Mouse (Mus musculus): Measurements from ENCODE around the gene Degs1. TPM values are rescaled to one million over a fixed set of nuclear protein-coding genes. Genes with fewer than 3 reads are reported as not detected.

Gene Degs1
- polyA plus RNA-seq, 1 experiment: not detected

GRCm38 (mm10) chr1:182245003-182245402, 37.6 kb downstream of the Degs1 start:
- Histone ChIP-seq H3K27ac (ENCODE audit: insufficient read depth, low read depth, low read length) (no peak overlapping the region), H3K4me1 (ENCODE audit: control insufficient read depth, insufficient read depth, low read length) (no peaks in the 10 kb centered on the region), H3K4me3 (ENCODE audit: insufficient read depth, low read depth, low read length) (no peak overlapping the region)
- TF ChIP-seq POLR2A (IDR thresholded peaks at IDR 0.05; ENCODE audit: insufficient read depth, low read depth, low read length) (no peak), CTCF (IDR thresholded peaks at IDR 0.05; ENCODE audit: insufficient read depth, low read depth, low read length) (no peak)
- WGBS: 91% methylated on average over 5 of the region's 5 CpGs

DNA sequence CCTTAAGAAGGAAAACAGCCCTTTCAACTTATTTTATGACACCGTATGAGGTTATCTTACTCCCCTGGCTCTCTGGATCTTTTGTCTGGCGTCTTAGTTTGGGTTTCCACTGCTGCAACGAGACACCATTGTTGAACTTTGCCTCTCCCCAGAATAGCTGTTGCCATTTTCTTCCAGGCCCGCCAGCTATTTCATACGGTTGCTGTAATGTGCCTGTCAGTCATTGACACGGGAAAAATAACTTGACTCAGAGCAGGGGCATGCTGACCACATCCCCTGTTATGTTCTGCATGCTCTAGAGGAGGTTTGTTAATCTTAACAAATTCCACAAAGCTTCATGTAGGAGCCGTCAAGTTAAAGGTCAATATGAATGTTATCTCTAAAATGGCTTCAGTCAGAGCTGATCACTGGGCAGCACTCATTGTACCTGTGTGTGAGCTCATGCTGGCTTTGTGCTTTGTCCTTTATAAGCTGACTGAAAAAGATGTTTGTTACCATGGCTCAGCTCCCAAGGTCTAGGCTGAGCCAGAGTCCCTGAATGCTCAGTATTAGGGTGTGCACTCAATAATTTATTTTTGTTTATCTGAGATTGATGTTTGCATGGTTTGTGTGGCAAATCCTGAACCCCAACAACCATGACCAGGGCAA, 44.4 kb downstream of the Degs1 start:
- Histone ChIP-seq H3K27ac (ENCODE audit: insufficient read depth, low read depth, low read length) (no peak overlapping the region), H3K4me1 (ENCODE audit: control insufficient read depth, insufficient read depth, low read length) (no peaks in the 10 kb centered on the region), H3K4me3 (ENCODE audit: insufficient read depth, low read depth, low read length) (no peak overlapping the region)
- TF ChIP-seq POLR2A (IDR thresholded peaks at IDR 0.05; ENCODE audit: insufficient read depth, low read depth, low read length): no peak
- TF ChIP-seq CTCF (IDR thresholded peaks at IDR 0.05; ENCODE audit: insufficient read depth, low read depth, low read length): no peak
- 44% methylated on average over 7 of the region's 7 CpGs for WGBS

GRCm38 (mm10) chr1:182237386-182237785, 45.2 kb downstream of the Degs1 start:
- WGBS: 40% methylated on average over 1 of the region's 1 CpGs
- Histone ChIP-seq H3K27ac (ENCODE audit: insufficient read depth, low read depth, low read length) (no peak overlapping the region), H3K4me1 (ENCODE audit: control insufficient read depth, insufficient read depth, low read length) (no peaks in the 10 kb centered on the region), H3K4me3 (ENCODE audit: insufficient read depth, low read depth, low read length) (no peak overlapping the region)
- TF ChIP-seq POLR2A (IDR thresholded peaks at IDR 0.05; ENCODE audit: insufficient read depth, low read depth, low read length) (no peak), CTCF (IDR thresholded peaks at IDR 0.05; ENCODE audit: insufficient read depth, low read depth, low read length) (no peak)

GRCm38 (mm10) chr1:182235174-182235573, 47.4 kb downstream of the Degs1 start:
- H3K4me3 ChIP-seq (ENCODE audit: insufficient read depth, low read depth, low read length): no peak overlapping the region
- 95% methylated on average over 4 of the region's 4 CpGs for WGBS
- TF ChIP-seq POLR2A (IDR thresholded peaks at IDR 0.05; ENCODE audit: insufficient read depth, low read depth, low read length) (no peak), CTCF (IDR thresholded peaks at IDR 0.05; ENCODE audit: insufficient read depth, low read depth, low read length) (no peak)
- H3K4me1 ChIP-seq (ENCODE audit: control insufficient read depth, insufficient read depth, low read length): no peaks in the 10 kb centered on the region
- H3K27ac ChIP-seq (ENCODE audit: insufficient read depth, low read depth, low read length): no peak overlapping the region

DNA sequence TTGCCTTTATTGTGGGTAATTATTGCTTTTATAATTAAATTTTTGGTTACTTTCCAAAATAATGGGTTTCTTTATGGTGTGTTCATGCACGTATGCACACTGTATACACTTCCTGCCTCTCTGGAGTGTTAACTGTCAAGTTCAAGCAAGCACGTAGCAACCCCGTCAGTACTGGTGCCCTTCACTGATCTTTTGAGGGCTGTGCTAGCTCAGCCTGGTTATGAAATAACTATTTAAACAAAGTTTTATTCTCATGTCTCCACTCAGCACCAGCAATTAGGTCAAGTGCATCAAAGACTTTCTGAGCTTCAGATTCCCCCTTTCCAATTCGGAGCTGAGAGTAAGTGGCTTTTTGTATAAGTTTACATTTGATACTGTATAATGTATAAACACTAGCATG, 53.2 kb downstream of the Degs1 start:
- Histone ChIP-seq H3K4me1 (ENCODE audit: control insufficient read depth, insufficient read depth, low read length) (no peaks in the 10 kb centered on the region), H3K4me3 (ENCODE audit: insufficient read depth, low read depth, low read length) (no peak overlapping the region), H3K27ac (ENCODE audit: insufficient read depth, low read depth, low read length) (no peak overlapping the region)
- TF ChIP-seq CTCF (IDR thresholded peaks at IDR 0.05; ENCODE audit: insufficient read depth, low read depth, low read length): no peak
- no peak for TF ChIP-seq POLR2A (IDR thresholded peaks at IDR 0.05; ENCODE audit: insufficient read depth, low read depth, low read length)
- 90% methylated on average over 4 of the region's 4 CpGs for WGBS

GRCm38 (mm10) chr1:182227141-182227963, 55.3 kb downstream of the Degs1 start:
- 49% methylated on average over 12 of the region's 12 CpGs for WGBS
- H3K27ac ChIP-seq (ENCODE audit: insufficient read depth, low read depth, low read length): no peak overlapping the region
- H3K4me1 ChIP-seq (ENCODE audit: control insufficient read depth, insufficient read depth, low read length): no peaks in the 10 kb centered on the region
- TF ChIP-seq POLR2A (IDR thresholded peaks at IDR 0.05; ENCODE audit: insufficient read depth, low read depth, low read length) (no peak), CTCF (IDR thresholded peaks at IDR 0.05; ENCODE audit: insufficient read depth, low read depth, low read length) (no peak)
- no peak overlapping the region for H3K4me3 ChIP-seq (ENCODE audit: insufficient read depth, low read depth, low read length)

DNA sequence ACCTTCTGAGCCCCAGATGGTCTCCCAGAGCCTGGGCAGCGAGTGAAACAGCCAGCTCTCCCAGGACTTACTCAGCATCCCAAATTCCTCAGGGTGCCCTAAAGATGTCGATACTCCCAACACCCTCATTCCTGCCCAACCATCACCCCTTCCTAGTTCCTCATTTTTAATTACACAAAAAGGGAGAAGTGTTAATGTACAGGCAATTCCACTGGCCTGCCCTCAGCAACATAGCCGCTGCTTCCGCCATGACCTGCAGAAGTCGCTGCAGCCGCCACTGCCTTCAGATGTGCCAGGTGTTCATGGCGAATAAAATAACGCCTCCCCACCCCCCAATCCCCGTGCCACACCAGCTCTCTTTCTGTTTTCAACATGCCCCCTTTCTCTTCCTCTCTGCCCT, 56.3 kb downstream of the Degs1 start:
- Histone ChIP-seq H3K27ac (ENCODE audit: insufficient read depth, low read depth, low read length) (no peak overlapping the region), H3K4me1 (ENCODE audit: control insufficient read depth, insufficient read depth, low read length) (no peaks in the 10 kb centered on the region), H3K4me3 (ENCODE audit: insufficient read depth, low read depth, low read length) (no peak overlapping the region)
- WGBS: 90% methylated on average over 9 of the region's 9 CpGs
- TF ChIP-seq POLR2A (IDR thresholded peaks at IDR 0.05; ENCODE audit: insufficient read depth, low read depth, low read length): no peak
- TF ChIP-seq CTCF (IDR thresholded peaks at IDR 0.05; ENCODE audit: insufficient read depth, low read depth, low read length): no peak

Other genes with a start within 250 kb of the Degs1 start
- not detected in 2 replicates for gene Srp9, start 158.1 kb downstream of the Degs1 start, polyA plus RNA-seq (2012; ENCODE audit: insufficient read depth, insufficient read length, low replicate concordance, missing spikeins)
- not detected in 2 replicates for gene Vmn1r1, start 118.3 kb downstream of the Degs1 start, polyA plus RNA-seq (2012; ENCODE audit: insufficient read depth, insufficient read length, low replicate concordance, missing spikeins)
- not detected in 2 replicates for gene Fbxo28, start 58.8 kb upstream of the Degs1 start, polyA plus RNA-seq (2012; ENCODE audit: insufficient read depth, insufficient read length, low replicate concordance, missing spikeins)
- gene Trp53bp2, start 126.4 kb upstream of the Degs1 start, polyA plus RNA-seq (2012; ENCODE audit: insufficient read depth, insufficient read length, low replicate concordance, missing spikeins): not detected in 2 replicates
- not detected in 2 replicates for gene Capn2, start 234.8 kb upstream of the Degs1 start, polyA plus RNA-seq (2012; ENCODE audit: insufficient read depth, insufficient read length, low replicate concordance, missing spikeins)